Mouse (Mus musculus): ENCODE results near the gene Gm9918.
A peak's percentile ranks its signal among the peaks of the same experiment; 100 is the strongest.

The Gm9918 gene

GRCm38 (mm10) chr15:102245891-102246741 is 24.2 kb upstream of the Gm9918 start:
- DNase-seq: peak; percentile 72

GRCm38 (mm10) chr15:102246866-102247251 is 23.5 kb upstream of the Gm9918 start:
- DNase-seq: peak; percentile 88

- DNase-seq: peak; percentile 47
Measured at GRCm38 (mm10) chr15:102247252-102248130, 22.9 kb upstream of the Gm9918 start.

GRCm38 (mm10) chr15:102248131-102248811 is 22.1 kb upstream of the Gm9918 start:
- DNase-seq: no peak

- DNase-seq: no peak
Measured at GRCm38 (mm10) chr15:102248812-102249191, 21.6 kb upstream of the Gm9918 start.

GRCm38 (mm10) chr15:102249251-102249691 is 21.1 kb upstream of the Gm9918 start:
- DNase-seq: no peak

- DNase-seq: no peak
Measured at GRCm38 (mm10) chr15:102249967-102250366, 20.4 kb upstream of the Gm9918 start.

GRCm38 (mm10) chr15:102250521-102250920 is 19.8 kb upstream of the Gm9918 start:
- no peak for DNase-seq

- DNase-seq: no peak
Measured at GRCm38 (mm10) chr15:102255547-102256255, 14.7 kb upstream of the Gm9918 start.

- DNase-seq: no peak
Measured at GRCm38 (mm10) chr15:102256431-102257201, 13.7 kb upstream of the Gm9918 start.

- DNase-seq: no peak
Measured at GRCm38 (mm10) chr15:102257202-102258075, 12.9 kb upstream of the Gm9918 start, which contains the start of gene Rarg. Gene Rarg, minus strand, starts transcription at chr15:102257517.

- no peak for DNase-seq
Measured at GRCm38 (mm10) chr15:102258076-102258470, 12.3 kb upstream of the Gm9918 start.

GRCm38 (mm10) chr15:102258581-102259253 is 11.6 kb upstream of the Gm9918 start:
- no peak for DNase-seq

- no peak for DNase-seq
Measured at GRCm38 (mm10) chr15:102262582-102262981, 7.8 kb upstream of the Gm9918 start.

- no peak for DNase-seq
Measured at GRCm38 (mm10) chr15:102263037-102263436, 7.3 kb upstream of the Gm9918 start.

- DNase-seq: no peak
Measured at GRCm38 (mm10) chr15:102265548-102265947, 4.8 kb upstream of the Gm9918 start.

- DNase-seq: no peak
Measured at GRCm38 (mm10) chr15:102271441-102271840, 1.1 kb downstream of the Gm9918 start.

- DNase-seq: no peak
Measured at GRCm38 (mm10) chr15:102273982-102274716, 3.8 kb downstream of the Gm9918 start.

- no peak for DNase-seq
Measured at GRCm38 (mm10) chr15:102278726-102279091, 8.3 kb downstream of the Gm9918 start.
